Mouse (Mus musculus) kidney, postnatal 14 days (tissue): Measurements from ENCODE around the gene Glmn.
A peak's percentile ranks its signal among the peaks of the same experiment; 100 is the strongest.

Experiments used
- DNase-seq: peaks from one replicate; pipeline ENCODE4 v3.0.0; 2022; ENCODE audit warnings: mixed read lengths

Glmn gene

DNA sequence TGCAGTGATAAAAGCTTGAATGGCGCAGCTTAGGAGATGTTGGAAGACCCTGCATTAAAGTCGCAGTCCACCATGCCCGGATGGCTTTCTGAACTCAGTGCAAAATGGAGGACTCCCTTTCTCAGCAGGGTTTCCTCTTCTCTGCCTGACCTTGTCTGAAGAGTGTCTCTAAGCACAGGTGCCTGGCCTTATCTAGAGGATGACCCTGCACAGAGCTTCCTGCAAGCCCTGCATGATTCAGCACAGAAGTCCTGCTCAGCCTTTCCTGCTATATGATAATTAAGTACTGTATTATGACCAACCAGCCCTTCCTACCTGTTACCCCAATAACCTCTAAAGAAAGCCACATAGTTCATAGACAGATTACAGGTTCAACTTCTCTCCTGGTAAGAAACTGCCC, 82.2 kb downstream of the Glmn start:
- no peak for DNase-seq

DNA sequence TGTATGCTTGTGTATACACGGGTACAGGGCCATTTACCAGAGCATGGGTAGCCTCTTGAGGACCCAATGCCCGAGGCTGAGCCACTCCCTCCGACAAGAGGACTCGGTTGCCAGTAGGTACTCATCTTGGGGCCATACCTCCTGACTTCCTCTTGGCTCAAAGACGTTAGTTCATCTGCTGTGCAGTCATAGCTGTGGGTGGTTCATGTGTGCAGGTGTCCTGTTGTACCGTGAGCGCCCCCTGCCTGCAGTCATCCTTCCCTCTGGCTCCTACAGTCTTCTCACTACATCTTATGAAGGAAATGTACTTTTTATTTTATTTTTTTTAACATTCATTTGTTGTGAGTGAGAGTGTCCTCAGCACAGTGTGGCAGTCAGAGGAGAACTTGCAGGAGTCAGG, 84.1 kb downstream of the Glmn start:
- peak; percentile 34 for DNase-seq

DNA sequence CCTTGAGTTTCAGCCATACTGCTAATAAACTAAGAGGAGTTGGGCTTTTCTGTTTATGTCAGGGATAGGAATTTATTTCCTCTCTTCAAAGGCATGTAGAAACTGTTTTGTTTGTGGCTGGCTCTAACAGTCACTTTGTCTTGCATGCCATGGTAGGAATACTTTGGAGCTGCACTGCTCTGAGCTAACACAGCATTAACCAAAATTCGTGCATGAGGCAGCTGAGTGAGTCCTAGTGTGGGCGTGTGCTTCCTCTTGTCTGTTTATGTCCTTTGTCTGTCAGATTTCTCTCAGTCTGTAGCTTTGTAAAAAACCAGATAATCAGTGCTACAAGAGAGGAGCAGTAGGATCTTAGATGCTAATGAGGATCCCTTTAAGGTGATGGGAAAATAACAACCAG, 86.4 kb downstream of the Glmn start:
- no peak for DNase-seq

DNA sequence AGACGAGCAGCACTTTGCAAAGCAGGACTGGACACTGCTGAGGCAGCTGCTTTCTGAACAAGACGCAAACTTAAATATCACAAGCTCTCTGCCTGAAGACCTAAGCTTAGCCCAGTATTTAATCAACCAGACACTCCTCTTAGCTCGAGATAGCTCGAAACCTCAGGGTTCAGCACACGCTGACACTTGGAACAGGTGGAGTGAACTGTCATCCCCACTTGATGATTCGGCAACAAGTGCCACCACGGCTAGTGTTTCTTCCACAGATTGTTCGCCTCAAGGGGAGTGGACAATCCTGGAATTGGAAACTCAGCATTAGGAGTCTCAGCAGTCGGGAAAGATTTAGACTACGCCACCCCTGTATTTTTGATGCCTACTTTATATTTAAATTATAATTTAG, 87.2 kb downstream of the Glmn start:
- DNase-seq: no peak

DNA sequence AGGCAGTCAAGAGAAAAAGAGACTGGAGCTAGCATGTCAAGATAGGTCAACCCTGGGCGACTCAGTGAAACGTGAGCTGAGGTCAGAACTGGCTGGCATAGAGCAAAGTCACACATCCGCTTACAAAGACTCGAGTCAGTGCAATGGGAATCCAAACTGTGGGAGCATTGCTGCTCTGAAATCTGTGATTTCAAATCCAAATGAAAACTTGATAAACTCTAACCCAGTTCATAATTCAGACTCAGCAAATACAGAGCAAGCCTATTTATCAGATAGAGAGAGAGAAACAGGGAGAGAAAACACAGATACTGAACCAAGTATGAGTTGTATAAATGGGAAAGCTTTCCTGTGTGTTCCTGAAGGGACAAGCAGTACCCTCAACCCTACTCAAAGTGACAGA, 90.4 kb downstream of the Glmn start, which contains the start of gene Gm42669:
TSS of gene Gm42669 (plus strand) at position 301 of the 400 bp plus-strand sequence.
- no peak for DNase-seq

DNA sequence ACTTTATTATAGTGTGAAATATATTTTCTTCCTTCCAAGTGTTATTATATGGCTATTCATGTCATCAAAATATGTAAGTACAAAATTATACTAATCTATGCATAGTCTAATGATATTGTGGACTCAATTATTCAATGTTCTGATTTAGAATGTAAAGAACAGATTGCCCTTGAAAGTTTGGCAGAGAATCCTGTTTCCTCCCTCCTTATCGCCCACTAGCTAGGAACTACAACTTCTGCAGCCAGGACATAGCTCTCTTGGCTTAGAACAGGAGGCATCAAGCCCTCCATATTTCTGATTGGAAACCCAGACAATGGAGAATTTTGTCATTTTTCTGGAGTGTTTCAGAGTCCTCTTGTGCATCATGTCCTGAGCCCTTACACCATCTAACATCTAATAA, 96.9 kb downstream of the Glmn start:
- no peak for DNase-seq

DNA sequence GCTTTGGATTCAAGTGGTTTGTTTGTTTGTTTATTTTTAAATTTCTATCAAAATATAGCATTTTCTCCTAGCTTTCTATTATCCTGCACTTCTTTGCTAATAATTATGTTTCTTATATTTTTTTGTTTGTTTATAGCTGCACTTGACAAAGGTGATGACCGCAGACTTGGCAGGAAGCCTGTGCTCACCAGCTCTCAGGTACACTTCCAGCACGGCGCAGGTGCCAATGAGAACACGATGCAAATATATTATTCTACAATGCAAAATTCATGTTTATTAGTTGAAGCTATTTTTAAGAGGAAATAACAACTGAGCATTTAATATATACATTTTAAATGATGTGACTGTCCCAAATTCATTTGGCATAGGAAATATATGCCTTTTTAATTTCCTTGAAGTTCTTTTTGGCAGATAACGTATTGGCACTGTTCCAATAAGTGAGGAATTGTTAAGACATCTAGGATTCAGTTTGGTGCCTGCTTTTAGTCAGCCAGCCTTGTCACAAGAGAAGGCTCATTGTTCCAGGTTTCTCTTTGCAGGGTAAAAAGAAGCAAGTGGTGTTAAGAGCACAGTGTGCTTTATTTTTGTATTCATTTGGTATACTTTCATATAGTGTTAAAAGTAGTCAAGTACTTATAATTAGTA, 97.7 kb downstream of the Glmn start:
- no peak for DNase-seq
